In the genomic region with DNA sequence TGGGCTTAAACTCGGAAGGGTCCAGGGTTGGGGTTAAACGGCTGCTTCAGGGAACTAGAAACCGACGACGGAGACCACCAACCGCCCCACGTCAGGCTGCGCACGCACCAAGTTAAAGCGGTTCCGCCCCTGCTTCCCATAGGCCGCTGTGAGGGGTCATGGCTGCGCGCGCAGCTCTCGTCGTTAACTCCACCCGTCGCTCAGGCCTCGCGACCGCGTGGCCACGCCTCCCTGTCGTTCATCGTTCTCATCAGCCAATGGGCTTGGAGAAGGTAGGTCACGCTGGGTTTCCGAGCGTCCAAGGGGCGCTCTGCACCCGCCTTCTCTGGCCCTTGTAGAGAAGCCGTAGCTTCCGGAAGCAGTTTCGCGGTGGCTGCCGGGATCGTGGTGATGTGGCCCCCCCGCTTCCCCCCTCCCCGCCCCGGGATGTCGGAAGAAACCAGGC, we compare ENCODE assay signal across 8 mouse cellular contexts. TPM values are rescaled to one million over a fixed set of nuclear protein-coding genes. Genes with fewer than 3 reads are reported as not detected.
DNase-seq lines count a peak whose midpoint lies in the region; ATAC-seq lines count a peak whose summit lies in the region.

TSS of gene Swi5 (minus strand) at position 153 of the 445 bp plus-strand sequence.

- peaks cover 3 to 21% of the 10 kb centered on the region in 2 experiments for H3K4me1 ChIP-seq in heart, embryonic 14.5 days (ENCODE audit: control insufficient read depth in 2 of 2, insufficient read depth in 2 of 2, low read length in 2 of 2)
- H3K4me1 ChIP-seq in liver, embryonic 13.5 days (replicated peaks), result peaks cover 34% of the 10 kb centered on the region
- H3K4me1 ChIP-seq in stomach, embryonic 16.5 days (ENCODE audit: control insufficient read depth, insufficient read depth, low read length), result peaks cover 9% of the 10 kb centered on the region

- H3K9me3 ChIP-seq in heart, embryonic 14.5 days (ENCODE audit: control insufficient read depth, low read length), result no peaks in the 10 kb centered on the region
- H3K9me3 ChIP-seq in liver, embryonic 13.5 days (replicated peaks), result no peaks in the 10 kb centered on the region
- H3K9me3 ChIP-seq in stomach, embryonic 16.5 days (replicated peaks; ENCODE audit: control insufficient read depth, low read length), result no peaks in the 10 kb centered on the region

- H3K27me3 ChIP-seq in heart, embryonic 14.5 days (ENCODE audit: control insufficient read depth, insufficient read depth, low read length), result no peaks in the 10 kb centered on the region
- no peaks in the 10 kb centered on the region for H3K27me3 ChIP-seq in liver, embryonic 13.5 days
- no peaks in the 10 kb centered on the region for H3K27me3 ChIP-seq in stomach, embryonic 16.5 days (ENCODE audit: control insufficient read depth, insufficient read depth, low read length)

- H3K36me3 ChIP-seq in heart, embryonic 14.5 days (ENCODE audit: control insufficient read depth, insufficient read depth, low read length), result peaks cover 44% of the 10 kb centered on the region
- peaks cover 28% of the 10 kb centered on the region for H3K36me3 ChIP-seq in liver, embryonic 13.5 days
- H3K36me3 ChIP-seq in stomach, embryonic 16.5 days (ENCODE audit: control insufficient read depth, insufficient read depth, low read length), result peaks cover 7% of the 10 kb centered on the region; the same call in 1 of the 2 replicates

- peak within 1 kb of the TSS; percentile 88 to 98 for H3K4me3 ChIP-seq in heart, embryonic 14.5 days (ENCODE audit: control insufficient read depth in 1 of 2, insufficient read depth in 1 of 2, low read depth in 1 of 2, low read length in 2 of 2)
- peak within 1 kb of the TSS; percentile 92 for H3K4me3 ChIP-seq in liver, embryonic 13.5 days (replicated peaks)
- H3K4me3 ChIP-seq in stomach, embryonic 16.5 days (replicated peaks; ENCODE audit: low read length), result peak within 1 kb of the TSS; percentile 84

- ATAC-seq in CD4-positive, CD25-positive, alpha-beta regulatory T cell, adult 4 months, result peak; percentile 100
- peak; percentile 99 for ATAC-seq in heart, embryonic 14.5 days (ENCODE audit: insufficient number of reproducible peaks, insufficient read depth, low FRiP score, low read depth)
- peak; percentile 97 for ATAC-seq in liver, embryonic 13.5 days (ENCODE audit: low read depth)
- ATAC-seq in stomach, embryonic 16.5 days (ENCODE audit: insufficient read depth, low FRiP score), result peak; percentile 100

- H3K4me2 ChIP-seq in heart, embryonic 14.5 days (ENCODE audit: low read length), result peak within 1 kb of the TSS; percentile 92
- peak within 1 kb of the TSS; percentile 94 for H3K4me2 ChIP-seq in liver, embryonic 13.5 days
- H3K4me2 ChIP-seq in stomach, embryonic 16.5 days (ENCODE audit: low read depth, low read length), result peak within 1 kb of the TSS; percentile 96

- H3K9ac ChIP-seq in heart, embryonic 14.5 days (ENCODE audit: low read length), result peak within 1 kb of the TSS; percentile 94
- H3K9ac ChIP-seq in liver, embryonic 13.5 days, result peak within 1 kb of the TSS; percentile 95
- peak within 1 kb of the TSS; percentile 96 for H3K9ac ChIP-seq in stomach, embryonic 16.5 days (ENCODE audit: low read length)

- H3K27ac ChIP-seq in heart, embryonic 14.5 days (replicated peaks in 1 of 2; ENCODE audit: control insufficient read depth in 1 of 2, insufficient read depth in 1 of 2, low read depth in 2 of 2, low read length in 2 of 2), result peak within 1 kb of the TSS; percentile 64 to 80
- H3K27ac ChIP-seq in liver, embryonic 13.5 days, result peak within 1 kb of the TSS; percentile 88
- H3K27ac ChIP-seq in stomach, embryonic 16.5 days (ENCODE audit: low read length), result peak within 1 kb of the TSS; percentile 77

- WGBS in heart, embryonic 14.5 days, result under 1% methylated on average over 41 of the region's 41 CpGs
- WGBS in liver, embryonic 13.5 days (ENCODE audit: insufficient replicate concordance), result under 1% methylated on average over 41 of the region's 41 CpGs
- under 1% methylated on average over 40 of the region's 41 CpGs for WGBS in stomach, embryonic 16.5 days

- DNase-seq in c-Kit-negative CD71-positive TER-119-positive erythroid progenitor cells, embryonic 14.5 days (ENCODE audit: low read depth, low spot score), result peak; percentile 100
- peak; percentile 99 for DNase-seq in fibroblast of lung, adult 2 months (ENCODE audit: low read depth)
- DNase-seq in kidney, postnatal 14 days, result peak; percentile 100
- peak; percentile 92 for DNase-seq in liver, embryonic 13.5 days
- peak; percentile 98 for DNase-seq in neural tube, embryonic 10.5 days (ENCODE audit: extremely low spot score, low spot score)

RNA-seq across cellular contexts. Expression of gene Swi5, which starts in this region (rescaled TPM):
- 100 to 1,000 TPM; 162 to 183 TPM for polyA plus RNA-seq in CD4-positive, CD25-positive, alpha-beta regulatory T cell, adult 4 months (2017; shearing (Covaris generic))
- 129 and 131 TPM in 2 replicates for polyA plus RNA-seq in heart, embryonic 14.5 days (2014; fragmentation: Nextera tagmentation; extraction: Ambion mirVana)
- 218 and 237 TPM in 2 replicates for polyA plus RNA-seq in liver, embryonic 13.5 days (2015; fragmentation: Nextera tagmentation; extraction: Ambion mirVana)
- polyA plus RNA-seq in stomach, embryonic 16.5 days (2015; fragmentation: Nextera tagmentation; extraction: Ambion mirVana), result 372 and 388 TPM in 2 replicates

Comparison
In these comparisons a context has a peak if more than half of its experiments do, and no peak if none do; other contexts are left out.
1. Peak in every context shown above with its lines: DNase-seq, ATAC-seq, H3K4me3 ChIP-seq and H3K27ac ChIP-seq.